Mouse (Mus musculus) forebrain, embryonic 15.5 days (tissue): ENCODE data around the gene Eps15l1. TPM values are rescaled to one million over a fixed set of nuclear protein-coding genes. Genes with fewer than 3 reads are reported as not detected.

Source experiments
- ATAC-seq: fragments of 200-750 bp; cut with Nextera tagmentation; replicated peaks from 2 replicates; pipeline ENCODE4 v1.8.0; 2017; ENCODE audit warnings: mild to moderate bottlenecking, moderate TSS enrichment, moderate library complexity
- H3K27ac ChIP-seq: fragments of 300-500 bp; sonication (generic); replicated peaks from 2 replicates; pipeline ENCODE4 v1.5.1; 2015; ENCODE audit warnings: mild to moderate bottlenecking, inconsistent platforms
- H3K27me3 ChIP-seq: fragments of 300-500 bp; sonication (generic); 2 replicates; pipeline ENCODE4 v1.6.1; 2015; ENCODE audit warnings: inconsistent platforms
- H3K36me3 ChIP-seq: fragments of 300-500 bp; sonication (generic); 2 replicates; pipeline ENCODE4 v1.6.1; 2015; ENCODE audit warnings: mild to moderate bottlenecking, inconsistent platforms
- H3K4me1 ChIP-seq: fragments of 300-500 bp; sonication (generic); 2 replicates; pipeline ENCODE4 v1.6.1; 2015; ENCODE audit warnings: inconsistent platforms
- H3K4me2 ChIP-seq: fragments of 300-500 bp; sonication (generic); replicated peaks from 2 replicates; pipeline ENCODE4 v1.6.1; 2015; ENCODE audit warnings: mild to moderate bottlenecking, inconsistent platforms
- H3K4me3 ChIP-seq: fragments of 300-500 bp; sonication (generic); 2 replicates; pipeline ENCODE4 v1.5.1; 2015; ENCODE audit warnings: mild to moderate bottlenecking, inconsistent platforms
- H3K9ac ChIP-seq: fragments of 300-500 bp; sonication (generic); replicated peaks from 2 replicates; pipeline ENCODE4 v1.6.1; 2015; ENCODE audit warnings: mild to moderate bottlenecking, inconsistent platforms
- H3K9me3 ChIP-seq: fragments of 300-500 bp; sonication (generic); 2 replicates; pipeline ENCODE4 v1.6.1; 2016; ENCODE audit warnings: inconsistent platforms
- whole genome bisulfite sequencing: fragments of 180-500 bp; shearing (Covaris S2); methylation state at CpG from one replicate; pipeline ENCODE4 v1.1.7; 2015; ENCODE audit warnings: mixed read lengths; 5-methylcytosine and 5-hydroxymethylcytosine counted together
- polyA plus RNA-seq: library from polyadenylated mRNA; unstranded; fragments of >200 nt; fragmentation: Nextera tagmentation; extraction: Ambion mirVana; gene quantifications from 2 replicates; pipeline ENCODE4 v1.2.1, GENCODE M21; 2015

The Eps15l1 gene
- polyA plus RNA-seq, 1 experiment from 2014 or later: 62.3 TPM

DNA sequence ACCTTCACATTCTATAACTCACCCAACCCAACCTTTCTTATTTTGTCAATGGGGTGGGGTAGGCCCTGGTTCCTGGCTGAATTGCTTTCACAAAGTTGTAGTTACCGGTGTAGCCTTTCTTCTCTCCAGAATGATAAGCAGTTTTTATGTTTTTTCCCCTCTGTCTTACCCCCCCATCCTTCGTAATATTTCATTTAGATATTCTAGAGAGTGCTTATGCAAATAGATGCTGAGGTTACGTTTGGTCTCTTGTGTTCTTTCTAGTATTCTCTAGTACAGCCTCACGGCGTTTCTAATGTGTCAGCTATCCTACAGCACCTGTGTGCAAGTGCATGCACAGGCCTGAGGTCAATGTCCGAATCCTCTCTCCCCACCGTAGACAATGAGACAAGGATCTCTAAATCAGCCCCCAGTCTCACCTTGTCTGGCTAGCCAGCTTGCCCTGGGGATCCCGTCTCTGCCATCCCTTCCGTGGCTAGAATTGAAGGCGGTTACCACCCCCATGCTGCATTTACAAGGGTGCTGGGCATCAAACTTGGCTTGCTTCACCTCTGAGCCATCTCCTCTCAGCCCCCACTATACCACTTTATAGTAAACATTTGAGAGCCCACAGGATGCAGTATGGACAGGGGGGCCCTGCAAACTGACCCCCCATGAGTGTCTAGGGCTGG, 97.1 kb downstream of the Eps15l1 start:
- H3K27me3 ChIP-seq: peaks cover 39% of the 10 kb centered on the region
- no peak overlapping the region for H3K4me3 ChIP-seq
- no peaks in the 10 kb centered on the region for H3K9me3 ChIP-seq
- H3K36me3 ChIP-seq: no peaks in the 10 kb centered on the region
- ATAC-seq: no peak
- no peak overlapping the region for H3K4me2 ChIP-seq
- 85% methylated on average over 10 of the region's 10 CpGs for WGBS
- H3K4me1 ChIP-seq: peaks cover 11% of the 10 kb centered on the region
- H3K9ac ChIP-seq: no peak overlapping the region
- no peak overlapping the region for H3K27ac ChIP-seq

DNA sequence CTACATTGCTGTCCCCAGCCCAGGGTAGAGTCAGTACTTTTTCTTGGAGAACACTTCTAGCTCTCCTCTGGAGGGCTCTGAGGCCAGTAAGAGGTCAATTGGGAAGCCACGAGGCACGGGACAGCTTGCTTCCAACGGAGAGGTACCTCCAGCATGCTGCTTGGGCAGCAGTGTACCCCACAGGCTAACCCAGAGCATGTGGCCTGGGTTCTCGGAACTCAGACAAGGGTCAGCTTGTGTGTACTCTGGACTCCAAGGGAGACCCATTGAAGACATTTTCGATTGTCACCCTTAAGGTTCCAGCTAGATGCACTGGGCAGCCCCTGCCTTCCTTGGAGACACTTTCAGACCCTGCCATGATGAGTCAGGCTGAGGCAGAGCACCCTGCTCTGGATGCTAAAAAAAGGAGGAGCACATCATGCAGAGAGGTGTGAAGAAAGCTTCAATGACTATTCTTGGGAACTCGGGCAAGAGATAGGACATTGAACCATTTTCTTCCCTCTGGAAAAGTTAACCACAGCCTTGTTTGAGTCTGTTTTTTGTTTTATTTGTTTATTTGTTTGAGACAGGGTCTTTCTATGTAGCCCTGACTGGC, 98.0 kb downstream of the Eps15l1 start:
- no peak for ATAC-seq

DNA sequence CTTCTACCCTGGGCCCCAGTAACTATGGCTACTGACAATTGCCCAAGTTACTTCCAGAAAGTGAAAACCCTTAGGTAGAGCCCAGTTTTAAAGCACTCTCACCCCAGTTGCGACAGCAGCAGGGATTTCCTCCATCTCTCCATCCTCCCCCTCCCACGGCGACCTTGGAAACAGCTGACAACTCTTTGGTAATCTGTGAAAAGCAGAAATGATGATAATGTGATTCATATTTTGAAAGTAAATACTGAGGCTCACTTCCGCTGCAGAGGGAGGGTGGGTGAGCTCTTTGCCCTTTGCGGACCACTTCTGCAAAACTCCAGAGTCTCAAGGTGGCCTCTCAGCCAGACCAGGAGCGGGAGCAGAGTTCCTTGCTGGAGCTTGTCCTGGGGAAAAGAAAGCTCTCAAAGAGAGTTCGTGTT, 98.8 kb downstream of the Eps15l1 start:
- WGBS: 69% methylated on average over 7 of the region's 7 CpGs
- no peak overlapping the region for H3K9ac ChIP-seq
- H3K9me3 ChIP-seq: no peaks in the 10 kb centered on the region
- H3K27me3 ChIP-seq: peaks cover 46% of the 10 kb centered on the region
- H3K4me2 ChIP-seq: no peak overlapping the region
- H3K27ac ChIP-seq: no peak overlapping the region
- no peak for ATAC-seq
- H3K4me1 ChIP-seq: peaks cover 19% of the 10 kb centered on the region
- no peaks in the 10 kb centered on the region for H3K36me3 ChIP-seq
- H3K4me3 ChIP-seq: no peak overlapping the region

More for the DNA sequence above, 98.0 kb downstream of the Eps15l1 start:
- Histone ChIP-seq H3K36me3 (no peaks in the 10 kb centered on the region), H3K4me2 (no peak overlapping the region), H3K27me3 (peaks cover 46% of the 10 kb centered on the region), H3K4me1 (peaks cover 19% of the 10 kb centered on the region), H3K4me3 (no peak overlapping the region), H3K27ac (no peak overlapping the region), H3K9ac (no peak overlapping the region), H3K9me3 (no peaks in the 10 kb centered on the region)
- 65% methylated on average over 6 of the region's 6 CpGs for WGBS

DNA sequence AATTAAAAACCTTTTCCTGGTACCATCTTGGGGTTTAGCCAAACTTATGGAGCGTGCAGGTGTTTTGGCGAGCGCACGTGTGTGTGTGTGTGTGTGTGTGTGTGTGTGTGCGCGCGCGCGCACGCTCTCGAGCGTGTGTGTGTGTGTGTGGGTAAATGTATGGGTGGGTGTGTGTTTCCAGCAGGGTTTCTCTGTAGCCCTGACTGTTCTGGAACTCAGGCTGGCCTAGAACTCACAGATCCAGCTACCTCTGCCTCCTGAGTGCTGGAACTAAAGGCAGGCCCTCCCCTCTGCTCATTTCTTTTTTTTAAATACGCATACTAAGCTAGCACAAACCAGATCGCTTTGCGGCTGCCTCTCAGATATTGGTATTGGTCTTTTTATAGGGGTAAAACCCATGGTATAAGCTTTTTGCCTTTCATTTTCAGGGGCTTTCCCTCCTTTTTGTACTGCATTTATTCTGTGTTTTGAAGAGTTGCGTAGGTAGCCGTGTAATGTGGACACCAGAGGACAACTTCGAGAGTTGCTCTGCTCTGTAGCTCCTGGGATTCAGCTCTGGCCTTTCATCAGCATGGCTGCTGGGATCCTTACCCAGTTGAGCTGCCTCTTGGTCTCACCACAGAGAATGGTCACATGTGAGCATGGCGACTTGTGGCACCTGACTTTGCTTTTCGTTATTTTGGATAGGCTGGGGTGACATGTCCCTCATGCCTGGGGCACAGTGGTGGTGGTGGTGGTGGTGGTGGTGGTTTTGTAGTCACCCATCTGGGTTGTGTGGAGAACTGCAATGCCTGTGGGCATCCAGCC, 99.4 kb downstream of the Eps15l1 start:
- 93% methylated on average over 20 of the region's 20 CpGs for WGBS
- Histone ChIP-seq H3K4me2 (no peak overlapping the region), H3K4me3 (no peak overlapping the region)

DNA sequence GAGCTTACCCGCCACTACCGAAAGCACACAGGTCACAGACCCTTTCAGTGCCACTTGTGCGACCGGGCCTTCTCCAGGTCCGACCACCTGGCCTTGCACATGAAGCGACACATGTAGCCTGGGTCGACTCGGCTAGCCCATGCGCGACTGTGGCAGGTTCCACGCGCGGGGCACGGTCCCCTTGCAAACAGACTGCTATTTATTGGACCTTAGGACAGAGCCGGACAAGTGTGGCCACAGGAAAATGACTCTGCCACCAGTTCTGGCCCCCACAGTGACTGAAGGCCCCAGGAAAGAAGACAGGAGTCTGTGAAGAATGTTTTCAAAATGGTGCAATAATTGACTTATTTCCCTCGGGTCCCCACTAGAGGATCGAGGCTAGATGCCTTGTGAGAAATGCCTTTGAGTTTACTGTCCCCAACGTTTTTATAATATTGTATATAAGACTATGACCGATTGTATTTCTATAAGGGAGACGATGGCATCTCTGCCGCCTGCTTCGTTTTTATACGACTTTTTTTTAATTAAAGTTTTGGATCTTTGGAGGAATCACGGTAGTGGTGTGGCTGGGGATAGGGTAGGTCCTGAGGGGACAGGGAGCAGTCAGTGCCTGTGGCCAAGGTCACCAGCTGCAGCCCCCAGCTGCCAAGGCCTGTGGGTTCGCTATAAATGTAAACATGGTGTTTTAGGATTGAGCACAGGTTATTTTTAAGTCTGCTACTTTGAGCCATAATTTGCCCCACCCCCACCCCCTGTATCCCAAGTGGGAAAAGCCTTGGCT, 100.3 kb downstream of the Eps15l1 start:
- Histone ChIP-seq H3K9me3 (no peaks in the 10 kb centered on the region), H3K9ac (no peak overlapping the region), H3K4me2 (no peak overlapping the region), H3K4me3 (0 out of 2 replicates have a peak overlapping the region, but pooled peaks have one; percentile 59), H3K36me3 (no peaks in the 10 kb centered on the region), H3K27me3 (peaks cover 46% of the 10 kb centered on the region), H3K4me1 (peaks cover 19% of the 10 kb centered on the region), H3K27ac (no peak overlapping the region)
- ATAC-seq: no peak
- WGBS: 55% methylated on average over 25 of the region's 25 CpGs

More for the DNA sequence above, 99.4 kb downstream of the Eps15l1 start:
- no peak overlapping the region for H3K27ac ChIP-seq
- H3K9me3 ChIP-seq: no peaks in the 10 kb centered on the region
- ATAC-seq: no peak
- no peak overlapping the region for H3K9ac ChIP-seq
- peaks cover 46% of the 10 kb centered on the region for H3K27me3 ChIP-seq
- H3K4me1 ChIP-seq: peaks cover 19% of the 10 kb centered on the region
- H3K36me3 ChIP-seq: no peaks in the 10 kb centered on the region

DNA sequence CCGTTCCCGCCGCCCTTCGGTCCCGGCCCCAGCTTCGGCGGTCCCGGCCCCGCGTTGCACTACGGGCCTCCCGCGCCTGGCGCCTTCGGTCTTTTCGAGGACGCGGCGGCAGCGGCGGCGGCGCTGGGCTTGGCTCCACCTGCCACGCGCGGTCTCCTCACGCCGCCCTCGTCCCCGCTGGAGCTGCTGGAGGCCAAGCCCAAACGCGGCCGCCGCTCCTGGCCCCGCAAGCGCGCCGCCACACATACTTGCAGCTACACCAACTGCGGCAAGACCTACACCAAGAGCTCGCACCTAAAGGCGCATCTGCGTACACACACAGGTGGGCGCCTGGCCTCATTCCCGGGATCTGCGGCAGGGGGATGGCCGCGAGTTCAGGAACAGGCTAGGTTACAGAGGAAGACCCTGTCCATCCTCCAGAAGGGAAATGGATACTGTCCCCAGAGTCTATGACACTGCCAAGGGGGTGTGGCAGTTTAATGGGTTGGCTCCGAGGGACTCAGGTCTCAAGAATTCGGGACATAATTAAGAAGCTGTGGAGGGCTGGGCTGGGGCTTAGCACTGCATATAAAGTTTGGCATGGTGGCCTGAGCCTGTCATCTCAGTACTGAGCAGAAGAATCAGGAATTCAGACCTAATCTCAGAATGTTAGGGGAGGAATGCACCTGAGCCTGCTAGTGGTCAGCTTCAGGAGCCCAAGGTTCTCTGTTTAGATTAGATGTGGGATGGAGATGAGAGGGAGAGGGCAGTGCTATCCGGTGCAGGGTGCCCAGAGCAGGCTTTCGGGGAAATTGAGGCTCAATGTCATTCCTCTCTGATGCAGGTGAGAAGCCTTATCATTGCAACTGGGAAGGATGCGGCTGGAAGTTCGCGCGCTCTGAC, 101.1 kb downstream of the Eps15l1 start:
- peak overlapping the region; percentile 59 for H3K4me3 ChIP-seq
- H3K9ac ChIP-seq: peak overlapping the region; percentile 29
- peaks cover 46% of the 10 kb centered on the region for H3K27me3 ChIP-seq
- peaks cover 19% of the 10 kb centered on the region for H3K4me1 ChIP-seq
- no peak for ATAC-seq
- H3K4me2 ChIP-seq: peak overlapping the region; percentile 90
- WGBS: 5% methylated on average over 55 of the region's 55 CpGs
- no peaks in the 10 kb centered on the region for H3K36me3 ChIP-seq
- H3K27ac ChIP-seq: no peak overlapping the region
- H3K9me3 ChIP-seq: no peaks in the 10 kb centered on the region

DNA sequence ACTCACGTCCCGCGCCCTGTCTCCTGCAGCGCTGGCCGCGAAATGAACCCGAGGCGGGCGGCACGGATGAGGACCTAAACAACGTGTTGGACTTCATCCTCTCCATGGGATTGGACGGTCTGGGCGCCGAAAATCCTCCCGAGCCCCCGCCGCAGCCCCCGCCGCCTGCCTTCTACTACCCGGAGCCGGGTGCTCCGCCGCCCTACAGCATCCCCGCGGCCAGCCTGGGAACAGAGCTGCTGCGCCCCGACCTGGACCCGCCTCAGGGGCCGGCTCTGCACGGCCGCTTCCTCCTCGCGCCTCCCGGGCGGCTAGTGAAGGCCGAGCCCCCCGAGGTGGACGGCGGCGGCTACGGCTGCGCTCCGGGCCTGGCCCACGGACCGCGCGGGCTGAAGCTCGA, 101.9 kb downstream of the Eps15l1 start:
- peaks cover 46% of the 10 kb centered on the region for H3K27me3 ChIP-seq
- H3K9me3 ChIP-seq: no peaks in the 10 kb centered on the region
- peak overlapping the region; percentile 29; the same call in 1 of the 2 replicates for H3K9ac ChIP-seq
- peaks cover 19% of the 10 kb centered on the region for H3K4me1 ChIP-seq
- no peak overlapping the region for H3K27ac ChIP-seq
- H3K4me3 ChIP-seq: peak overlapping the region; percentile 59
- peak; percentile 15 for ATAC-seq
- under 1% methylated on average over 38 of the region's 48 CpGs for WGBS
- no peaks in the 10 kb centered on the region for H3K36me3 ChIP-seq
- H3K4me2 ChIP-seq: peak overlapping the region; percentile 90

DNA sequence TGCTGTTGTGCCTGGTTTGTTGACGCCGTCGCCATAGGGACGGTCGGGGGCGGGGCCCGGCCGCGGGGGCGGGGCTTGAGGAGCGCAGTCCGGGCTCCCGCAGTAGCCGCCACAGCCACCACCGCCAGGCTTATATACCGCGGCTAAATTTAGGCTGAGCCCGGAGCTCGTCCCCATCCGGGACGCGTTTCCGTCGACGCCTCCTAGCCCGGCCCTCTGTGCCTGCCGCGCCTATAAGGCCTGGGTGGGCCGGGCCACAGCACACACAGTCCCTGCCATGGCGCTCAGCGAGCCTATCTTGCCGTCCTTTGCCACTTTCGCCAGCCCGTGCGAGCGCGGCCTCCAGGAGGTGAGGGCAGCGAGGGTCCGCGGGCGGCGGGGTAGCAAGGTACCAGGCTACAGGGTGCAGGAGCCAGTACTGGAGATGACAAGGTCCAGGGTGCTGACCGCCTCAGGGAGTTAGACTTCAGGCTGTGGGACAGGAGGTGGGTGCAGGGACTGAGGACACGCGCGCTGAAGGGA, 102.4 kb downstream of the Eps15l1 start, which contains the start of gene Klf2:
TSS of gene Klf2 (plus strand) at position 233 of the 522 bp plus-strand sequence.
- Histone ChIP-seq H3K36me3 (no peaks in the 10 kb centered on the region), H3K27ac (no peak within 1 kb of the TSS), H3K9me3 (no peaks in the 10 kb centered on the region), H3K4me1 (peaks cover 19% of the 10 kb centered on the region), H3K4me2 (peak within 1 kb of the TSS; percentile 90), H3K9ac (peak within 1 kb of the TSS; percentile 29), H3K27me3 (peaks cover 46% of the 10 kb centered on the region), H3K4me3 (peak within 1 kb of the TSS; percentile 59)
- 0% methylated on average over 46 of the region's 46 CpGs for WGBS
- peak; percentile 95 for ATAC-seq

DNA sequence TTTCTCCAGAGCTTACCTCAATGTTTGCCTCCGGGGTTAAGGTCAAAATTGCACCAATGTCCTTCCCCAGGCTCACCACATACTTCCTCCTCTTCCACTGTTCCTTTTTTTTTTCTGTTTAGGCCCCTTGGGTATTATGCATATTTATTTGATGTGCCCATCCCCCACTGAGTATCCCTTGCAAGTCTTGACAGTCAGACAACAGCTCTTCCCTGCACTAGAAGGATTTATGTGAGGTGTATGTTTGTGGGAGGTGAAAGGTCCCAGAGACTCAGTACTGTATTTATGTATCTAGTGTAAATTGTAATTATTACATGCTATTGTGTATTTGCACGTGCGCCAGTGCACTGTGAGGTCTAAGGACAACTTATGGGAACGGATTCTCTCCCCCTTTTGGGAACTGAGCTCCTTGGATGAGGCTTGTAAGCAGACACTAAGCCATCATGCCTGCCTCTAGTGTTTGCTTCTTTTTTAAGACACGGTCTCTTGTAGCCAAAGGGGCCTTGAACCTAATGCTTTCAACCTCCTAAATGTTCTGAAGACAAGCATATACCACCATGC, 103.4 kb downstream of the Eps15l1 start:
- Histone ChIP-seq H3K36me3 (no peaks in the 10 kb centered on the region), H3K9me3 (no peaks in the 10 kb centered on the region), H3K9ac (no peak overlapping the region), H3K27ac (no peak overlapping the region), H3K4me2 (no peak overlapping the region), H3K4me1 (peaks cover 19% of the 10 kb centered on the region), H3K27me3 (peaks cover 44% of the 10 kb centered on the region), H3K4me3 (no peak overlapping the region)
- 52% methylated on average over 5 of the region's 5 CpGs for WGBS
- no peak for ATAC-seq

DNA sequence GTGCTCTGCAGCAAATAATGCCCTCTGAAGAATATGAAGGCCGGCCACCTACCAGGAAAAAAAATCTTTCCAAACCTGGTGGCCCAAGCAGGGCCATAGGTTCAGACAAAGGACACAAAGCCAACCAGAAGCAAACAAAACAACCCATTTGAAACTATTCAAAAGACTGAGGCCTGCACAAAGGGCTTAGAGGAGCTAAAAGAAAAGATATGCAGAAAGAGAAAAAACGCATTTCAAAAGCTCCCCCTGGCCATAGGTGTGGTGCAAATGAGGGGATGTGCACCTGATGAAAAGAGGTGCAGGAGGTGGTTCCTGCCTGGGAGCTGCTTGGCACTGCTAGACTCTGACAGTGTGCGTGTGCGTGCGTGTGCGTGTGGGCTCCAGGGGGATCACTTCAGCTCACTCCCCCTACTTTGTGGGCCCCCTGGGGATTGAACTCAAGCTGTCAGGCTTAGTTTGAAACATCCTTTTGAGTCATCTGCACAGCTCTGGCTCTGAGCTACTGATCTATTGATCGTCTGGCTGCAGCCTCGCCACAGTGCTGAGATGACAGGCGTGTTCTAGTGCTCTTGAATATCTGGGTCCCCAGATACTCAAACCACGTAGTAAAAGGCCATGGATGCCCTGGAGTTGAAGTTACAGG, 105.1 kb downstream of the Eps15l1 start:
- 10% methylated on average over 10 of the region's 10 CpGs for WGBS
- Histone ChIP-seq H3K4me2 (no peak overlapping the region), H3K9ac (no peak overlapping the region), H3K9me3 (no peaks in the 10 kb centered on the region), H3K27ac (no peak overlapping the region), H3K4me3 (no peak overlapping the region), H3K4me1 (peaks cover 20% of the 10 kb centered on the region), H3K27me3 (peaks cover 27% of the 10 kb centered on the region), H3K36me3 (no peaks in the 10 kb centered on the region)
- no peak for ATAC-seq
